Mouse (Mus musculus): ENCODE data around the gene Slc7a5. TPM values are rescaled to one million over a fixed set of nuclear protein-coding genes. Genes with fewer than 3 reads are reported as not detected.

The Slc7a5 gene
- polyA plus RNA-seq, 2 experiments from 2014 or later, result 1.8 to 3.3 TPM

DNA sequence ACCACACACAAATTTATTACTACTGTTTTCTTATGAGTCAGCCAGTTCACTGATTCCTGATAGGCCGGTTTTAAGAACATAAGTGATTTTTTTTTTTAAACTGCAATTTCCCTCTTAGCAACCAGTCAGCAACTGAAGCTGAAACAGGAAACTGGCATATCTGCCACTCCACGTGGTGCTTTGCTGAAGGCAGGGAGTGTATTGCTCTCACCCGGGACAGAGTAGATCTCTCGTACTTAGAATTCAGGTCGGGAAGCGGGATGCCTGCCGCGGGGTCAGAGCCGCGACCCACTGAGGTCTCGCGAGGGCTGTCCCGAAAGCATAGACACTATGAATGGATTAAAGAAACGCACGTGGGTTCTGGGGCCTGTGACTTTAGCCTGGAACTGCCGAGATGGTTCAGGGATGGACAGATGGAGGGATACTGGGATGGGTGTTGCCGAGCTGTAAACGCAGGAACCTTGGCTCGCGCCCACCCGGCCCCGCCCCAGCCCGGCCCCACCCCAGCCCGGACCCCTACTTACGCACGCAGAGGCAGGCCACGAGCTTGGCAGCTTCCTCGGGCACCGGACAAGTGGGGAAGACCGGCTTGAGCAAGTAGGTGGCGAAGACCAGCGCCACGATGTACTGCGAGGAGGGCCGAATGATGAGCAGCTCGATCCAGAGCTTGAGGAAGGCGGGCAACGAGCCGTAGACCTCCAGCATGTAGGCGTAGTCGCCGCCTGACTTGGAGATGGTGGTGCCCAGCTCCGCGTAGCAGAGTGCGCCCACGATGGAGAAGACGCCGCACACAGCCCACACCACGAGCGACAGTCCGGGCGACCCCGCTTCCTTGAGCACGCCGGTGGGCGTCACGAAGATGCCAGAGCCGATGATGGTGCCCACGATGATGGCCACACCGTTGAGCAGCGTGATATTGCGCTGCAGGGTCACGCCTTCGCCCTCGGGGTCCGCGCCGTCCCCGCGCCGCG lies 667 bp downstream of the Slc7a5 start:
- ATAC-seq, result peak; percentile 40

DNA sequence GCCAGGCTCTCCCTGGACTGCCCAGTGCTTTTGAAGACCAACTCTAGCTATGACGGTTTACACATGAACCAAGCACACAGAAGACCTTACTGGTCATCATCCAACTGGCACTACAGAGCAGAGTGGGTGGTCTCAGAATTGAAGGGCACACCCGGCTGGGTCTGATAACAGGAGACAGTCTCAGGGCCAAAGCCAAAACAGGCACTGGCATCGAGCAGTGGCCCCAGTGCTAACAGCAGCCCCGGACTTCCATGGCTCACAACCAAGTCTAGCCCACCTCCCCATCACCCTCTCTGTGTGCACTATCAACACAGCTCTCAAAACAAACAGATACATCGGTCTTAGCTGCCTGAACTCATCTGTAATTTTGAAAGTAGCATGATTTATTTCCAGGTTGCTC lies 1.6 kb downstream of the Slc7a5 start:
- ATAC-seq, result no peak

DNA sequence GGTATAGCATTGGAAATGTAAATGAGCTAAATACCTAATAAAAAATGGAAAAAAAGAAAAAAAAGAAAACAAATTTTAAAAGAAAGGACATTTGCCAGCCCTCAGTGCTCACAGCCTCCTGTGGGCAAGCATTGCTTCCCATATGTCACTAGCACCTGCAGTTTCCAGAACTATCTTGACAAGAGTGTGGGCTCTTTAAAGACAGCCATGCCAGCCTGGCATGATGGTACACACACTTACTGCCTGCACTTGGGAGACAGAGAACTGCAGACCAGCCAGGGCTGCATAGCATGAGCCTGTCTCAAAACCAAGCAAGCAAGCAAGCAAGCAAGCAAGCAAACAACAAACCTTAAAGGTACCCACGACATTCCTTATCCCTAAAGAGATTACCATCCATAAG lies 2.1 kb downstream of the Slc7a5 start:
- ATAC-seq, result no peak

DNA sequence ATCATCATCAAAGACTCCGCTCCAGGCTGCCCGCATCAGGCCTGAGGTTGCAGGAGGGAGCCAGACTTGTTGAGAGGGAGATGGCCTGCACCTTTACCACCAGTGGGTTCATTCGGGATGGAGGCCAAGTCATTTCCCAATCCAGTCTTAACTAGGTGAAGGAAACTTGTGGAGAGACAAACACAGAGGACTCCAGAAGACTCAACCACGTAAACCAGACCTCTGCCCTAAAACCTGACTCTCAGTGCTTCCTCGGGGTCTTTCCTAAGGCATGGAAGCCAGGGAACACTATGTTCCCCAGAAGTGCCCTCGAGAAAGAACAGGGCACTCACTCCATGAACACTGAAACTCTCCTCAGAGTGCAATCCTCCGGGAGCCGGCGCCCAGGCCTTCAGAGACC lies 2.5 kb downstream of the Slc7a5 start:
- ATAC-seq, result no peak

DNA sequence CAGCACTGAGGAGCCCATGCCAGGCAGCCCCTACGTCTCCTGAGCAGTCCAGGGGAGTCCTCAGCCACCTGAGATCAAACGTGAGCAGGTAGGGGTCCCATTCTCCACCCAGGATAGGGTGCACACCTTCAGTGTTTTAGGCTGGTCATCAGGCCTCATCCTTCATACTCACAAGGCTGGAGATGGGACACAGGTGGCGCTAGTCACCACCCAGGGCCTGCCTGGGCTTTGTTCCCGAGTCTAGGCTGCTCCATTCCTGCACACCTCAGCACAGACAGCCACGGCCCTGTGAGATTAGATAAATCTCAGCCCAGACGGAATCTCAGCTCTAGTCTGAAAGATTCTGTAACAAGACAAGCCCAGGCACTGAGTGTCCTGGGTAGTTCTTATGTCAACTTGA lies 3.5 kb downstream of the Slc7a5 start:
- ATAC-seq, result no peak

DNA sequence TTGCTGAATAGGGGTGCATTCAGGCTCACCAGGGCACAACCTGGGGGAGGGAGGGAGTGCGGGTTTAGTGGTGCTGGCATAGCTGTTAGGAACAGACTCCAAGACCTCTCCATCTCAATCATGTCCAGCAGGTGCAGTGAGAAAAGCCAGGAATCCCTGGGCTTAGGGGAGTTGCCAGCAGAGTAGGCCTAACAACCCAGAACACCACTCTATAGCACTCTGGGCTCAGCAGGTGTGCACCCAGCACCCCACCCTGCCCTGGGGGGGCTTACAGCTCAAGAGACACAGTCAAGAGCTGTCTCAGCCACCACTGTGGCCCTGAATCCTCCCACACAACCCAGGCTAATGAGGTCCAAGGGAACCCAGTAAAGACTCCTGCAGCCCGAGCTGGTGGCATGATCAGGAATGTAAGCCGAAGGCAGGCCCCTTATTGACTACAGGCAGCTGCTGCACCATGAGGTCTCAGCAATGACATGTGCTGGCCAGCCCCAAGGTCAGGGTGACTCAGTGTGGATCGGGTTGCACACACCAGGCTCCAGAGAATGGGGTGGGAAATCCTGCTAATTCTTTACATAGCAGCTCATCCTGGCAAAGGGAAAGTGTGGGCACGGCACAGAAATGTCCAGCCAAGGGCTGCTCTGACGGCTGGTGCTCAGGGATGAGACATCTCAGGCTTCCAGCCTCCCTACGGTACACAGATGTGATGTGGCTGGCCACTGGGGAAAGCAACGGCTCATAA lies 5.8 kb downstream of the Slc7a5 start:
- ATAC-seq, result no peak

DNA sequence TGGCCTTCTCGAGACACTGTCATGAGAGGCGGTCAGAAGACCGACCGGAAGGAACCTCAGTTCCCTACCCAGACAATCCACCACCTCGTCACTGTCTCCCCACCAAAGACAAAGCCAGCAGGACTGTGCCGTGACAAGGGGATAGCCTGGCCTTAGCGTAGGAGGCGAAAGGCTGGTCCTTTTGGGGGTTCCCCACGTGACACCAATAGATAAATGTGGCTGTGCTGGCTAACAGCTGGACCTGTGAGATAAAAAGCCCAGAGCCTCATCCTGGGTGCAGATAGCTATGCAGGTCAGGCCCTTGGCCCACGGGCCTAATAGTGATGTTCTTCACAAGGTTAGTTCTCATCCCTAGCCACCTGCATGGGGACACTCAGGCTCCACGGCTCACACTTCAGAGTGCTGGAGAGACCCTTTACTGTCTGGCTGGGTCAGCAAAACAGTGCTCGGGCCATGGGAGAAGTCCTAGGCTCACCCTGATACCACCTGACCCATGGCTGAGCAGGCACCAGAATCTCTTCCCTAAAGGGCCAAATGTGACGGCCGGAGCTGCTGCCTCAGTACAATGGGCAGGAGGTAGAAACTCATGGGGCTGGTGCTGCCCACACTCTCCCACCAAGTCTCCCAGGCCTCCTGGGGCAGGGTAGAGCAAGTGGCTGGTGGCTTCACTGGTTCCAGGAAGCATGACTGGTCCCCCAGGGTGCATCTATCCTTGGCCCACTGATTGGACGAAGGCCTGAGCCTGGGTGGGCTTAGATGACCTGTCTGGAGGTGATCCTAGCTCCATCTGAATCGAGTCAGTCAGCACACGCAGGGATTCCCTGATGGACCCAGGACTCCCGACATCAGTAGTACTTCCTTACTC lies 8.1 kb downstream of the Slc7a5 start:
- ATAC-seq, result no peak

DNA sequence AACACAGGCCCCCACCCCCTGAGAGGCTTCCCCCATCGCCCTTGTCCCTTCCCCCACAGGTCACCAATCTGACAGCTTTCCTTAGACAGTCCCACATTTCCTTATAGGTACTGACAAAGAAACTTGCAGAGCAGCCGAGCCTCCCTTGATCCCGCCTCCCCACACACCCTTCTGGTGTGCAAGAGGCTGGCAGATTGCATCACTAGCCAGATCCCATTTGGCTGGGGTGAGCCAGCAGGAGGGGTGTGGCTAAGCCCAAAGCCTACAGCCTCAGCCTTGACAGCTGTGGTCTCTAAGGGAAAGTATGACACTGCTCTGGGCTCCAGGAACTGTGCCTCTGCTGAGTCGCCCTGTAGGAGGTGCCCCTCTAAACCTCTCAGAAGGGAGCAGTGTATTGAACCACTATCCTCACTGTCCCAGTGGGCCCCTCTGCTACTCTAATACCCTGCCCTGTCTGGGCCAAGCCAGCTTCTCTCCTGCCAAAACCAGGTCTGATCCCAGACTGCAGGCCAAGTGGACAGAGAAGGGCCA lies 9.0 kb downstream of the Slc7a5 start:
- peak; percentile 34 for ATAC-seq

DNA sequence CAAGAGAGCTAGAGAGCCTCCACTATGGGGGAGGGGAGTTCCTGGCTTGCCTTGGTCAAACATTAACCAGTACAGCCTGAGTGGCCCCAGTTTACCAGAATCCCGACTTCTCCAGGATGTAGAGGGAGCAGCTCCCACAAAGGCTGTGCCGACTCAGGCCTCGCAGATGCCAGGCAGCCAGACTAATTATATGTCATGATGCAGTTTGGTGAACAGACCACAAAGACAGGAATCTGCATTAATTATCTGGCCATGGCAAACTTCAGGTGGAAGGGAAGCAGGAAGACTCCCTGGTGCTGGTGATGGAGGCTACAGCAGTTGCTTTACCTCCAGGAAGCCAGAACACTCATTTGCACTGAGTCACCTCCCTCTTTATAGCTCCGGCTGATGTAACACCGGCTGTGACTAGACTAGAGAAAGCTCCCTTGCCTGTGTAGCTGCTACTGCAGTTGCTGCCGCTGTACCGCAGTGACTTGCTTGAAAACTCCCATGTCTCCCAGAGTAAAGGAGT lies 9.6 kb downstream of the Slc7a5 start:
- ATAC-seq, result no peak

DNA sequence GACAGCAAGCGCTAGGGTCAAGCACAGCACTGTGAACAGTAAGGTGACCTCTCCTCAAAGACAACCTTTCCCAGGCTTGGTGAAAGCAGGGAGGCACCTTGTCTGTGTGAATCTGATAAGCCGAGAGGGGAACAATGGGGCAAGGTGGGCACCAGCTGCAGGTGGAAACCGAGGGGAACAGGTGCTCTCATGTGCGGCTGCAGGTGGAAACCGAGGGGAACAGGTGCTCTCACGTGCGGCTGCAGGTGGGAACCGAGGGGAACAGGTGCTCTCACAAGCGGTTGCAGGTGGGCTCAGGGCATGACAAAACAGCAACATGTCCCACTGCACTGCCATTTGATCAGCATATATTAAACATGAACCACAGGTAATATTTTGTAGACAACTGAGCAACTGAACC lies 10.3 kb downstream of the Slc7a5 start:
- no peak for ATAC-seq

DNA sequence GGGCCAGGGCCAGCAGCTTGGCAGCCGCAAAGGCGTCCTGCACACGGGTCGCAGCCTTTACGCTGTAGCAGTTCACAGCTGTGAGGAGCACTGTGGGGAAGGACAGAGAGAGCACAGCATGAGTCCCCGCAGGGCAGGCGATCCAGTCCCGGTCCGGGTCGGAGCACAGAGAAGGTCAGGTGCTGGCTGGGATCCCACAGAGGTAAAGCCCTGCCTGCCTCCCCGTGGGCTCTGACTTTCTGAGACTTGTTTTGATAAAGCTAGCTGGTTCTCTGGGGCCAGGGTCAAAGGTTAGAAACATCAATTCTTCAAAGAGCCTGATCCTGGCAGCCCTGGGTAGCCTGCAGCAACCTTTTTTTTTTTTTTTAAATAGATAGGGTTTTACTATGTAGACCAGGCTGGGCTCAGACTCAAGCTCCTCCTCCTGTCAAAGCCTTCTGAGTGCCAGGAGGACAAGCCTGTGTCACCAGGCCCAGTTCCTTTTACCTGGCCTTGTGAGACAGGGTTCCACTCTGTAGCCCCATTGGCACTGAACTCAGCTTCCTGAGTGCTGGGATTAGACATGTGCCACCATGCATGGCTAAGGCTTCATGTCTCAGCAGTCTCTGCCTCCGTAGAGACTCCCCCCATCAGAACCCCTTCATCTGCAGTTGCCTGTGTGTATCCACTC lies 10.9 kb downstream of the Slc7a5 start:
- no peak for ATAC-seq

DNA sequence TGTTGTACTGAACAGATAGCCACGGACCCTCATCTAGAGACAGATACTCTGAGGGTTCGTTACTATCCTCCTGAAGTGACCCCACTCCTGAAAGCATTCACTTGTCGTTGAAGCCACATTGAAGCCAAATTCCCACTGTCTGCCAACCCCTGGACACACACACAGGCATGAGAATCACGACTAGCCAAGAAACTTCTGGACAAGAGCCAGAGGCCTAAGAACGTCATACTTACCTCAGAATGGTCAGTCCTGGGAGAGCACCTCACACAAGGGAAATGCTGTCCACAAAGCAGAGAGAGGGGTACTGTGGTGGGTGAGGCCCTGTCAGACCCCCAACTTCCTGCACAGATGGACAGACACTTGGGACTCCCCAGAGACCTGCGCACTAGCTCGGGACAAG lies 11.6 kb downstream of the Slc7a5 start:
- ATAC-seq, result no peak

DNA sequence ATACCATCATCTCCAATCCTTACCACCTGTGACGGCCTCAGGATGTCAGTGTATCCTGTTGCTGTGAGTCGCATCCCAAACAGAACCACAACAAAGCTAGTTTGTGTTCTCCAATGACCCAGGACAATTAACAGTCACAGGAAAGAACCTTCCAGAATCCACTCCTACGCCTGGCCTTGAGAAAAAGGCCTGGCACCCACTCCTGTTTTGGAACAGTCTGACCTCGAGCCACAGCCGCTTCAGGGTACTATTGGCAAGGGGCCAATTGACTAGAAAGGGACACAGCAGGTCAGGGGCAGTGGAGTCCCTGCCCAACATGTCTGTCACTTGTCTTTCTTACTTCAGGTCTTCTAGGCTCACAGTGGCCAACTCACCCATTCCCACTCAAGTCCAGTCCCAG lies 14.6 kb downstream of the Slc7a5 start:
- ATAC-seq, result no peak

DNA sequence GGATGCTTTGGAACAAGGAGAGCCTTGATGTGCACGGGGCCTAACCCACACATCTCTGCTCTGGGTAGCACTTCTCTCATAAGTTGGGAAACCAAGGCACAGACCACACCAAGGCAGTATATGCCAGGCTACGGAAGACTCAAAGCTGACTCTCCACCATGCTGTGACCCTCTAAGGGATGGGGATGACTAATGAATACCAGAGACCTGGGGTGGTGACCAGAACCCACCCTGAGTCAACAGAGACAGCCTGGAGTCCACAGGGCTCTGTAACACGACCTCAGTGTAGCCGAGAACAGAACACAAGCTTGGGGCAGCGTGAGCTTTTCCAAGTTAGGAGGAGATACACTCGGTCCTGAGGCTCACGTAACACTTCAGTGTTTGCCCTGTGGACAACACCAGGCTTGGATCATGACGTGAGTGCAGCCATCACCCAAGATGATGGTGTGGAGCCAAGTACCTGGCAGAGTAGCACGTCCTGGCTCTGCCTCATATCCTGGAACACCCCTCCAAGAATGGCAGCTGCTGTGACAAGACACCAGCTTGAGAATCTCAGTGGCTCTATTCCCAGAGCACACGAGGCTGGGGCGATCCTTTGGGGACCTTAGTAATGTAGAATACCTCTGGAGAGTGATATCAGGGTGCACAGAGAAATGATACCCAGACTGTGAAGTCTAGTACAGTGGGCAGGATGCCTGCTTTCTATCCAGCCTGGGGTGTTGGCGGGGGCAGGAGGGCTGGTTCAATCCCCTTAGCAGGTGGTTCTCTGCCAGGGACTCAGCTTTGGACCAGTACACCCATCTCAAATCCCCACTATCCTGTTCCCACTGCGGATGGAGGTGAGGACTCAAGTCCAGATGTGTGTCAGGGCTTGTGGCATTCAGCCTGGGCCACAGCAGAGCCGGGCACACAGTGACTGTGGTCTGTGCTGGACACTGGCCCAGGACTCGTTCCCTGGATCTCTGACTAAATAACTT lies 17.4 kb downstream of the Slc7a5 start:
- ATAC-seq, result no peak

DNA sequence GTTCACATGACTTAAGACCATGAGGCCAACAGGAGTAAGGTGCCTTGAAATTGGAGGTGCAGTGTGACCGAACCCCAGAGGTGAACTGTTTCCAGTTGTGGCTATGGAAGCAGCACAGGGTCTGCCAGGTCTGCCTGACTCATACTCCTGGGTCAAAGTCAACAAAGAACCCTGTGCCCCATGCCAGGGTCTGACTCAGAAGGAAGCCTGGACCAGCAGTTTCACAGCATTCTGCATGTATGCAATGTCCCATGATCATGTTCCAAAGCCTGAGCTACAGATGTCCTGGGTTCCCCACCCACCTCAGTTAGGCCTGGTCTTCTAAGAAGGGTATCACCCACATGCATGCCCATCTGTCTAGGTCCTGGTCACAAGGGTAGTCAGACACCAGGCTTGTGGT lies 18.2 kb downstream of the Slc7a5 start:
- no peak for ATAC-seq

DNA sequence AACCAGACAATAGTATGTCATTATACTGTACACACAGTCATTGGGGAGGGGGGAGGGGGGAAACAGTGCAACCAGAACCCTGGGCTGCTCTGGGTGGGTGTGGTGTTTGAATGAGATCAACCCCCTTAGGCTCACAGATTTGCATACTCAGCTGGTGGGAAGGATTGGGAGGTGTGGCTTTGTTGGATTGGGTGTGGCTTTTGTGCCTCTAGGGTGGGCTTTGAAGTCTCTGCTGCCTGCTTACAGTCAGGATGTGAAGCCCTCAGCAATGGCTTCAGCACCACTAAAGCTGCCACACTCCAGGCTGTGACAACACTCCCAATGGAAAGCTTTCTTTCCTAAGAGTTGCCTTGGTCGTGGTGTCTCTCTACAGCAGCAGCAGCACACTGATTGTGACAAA lies 19.9 kb downstream of the Slc7a5 start:
- ATAC-seq, result no peak

DNA sequence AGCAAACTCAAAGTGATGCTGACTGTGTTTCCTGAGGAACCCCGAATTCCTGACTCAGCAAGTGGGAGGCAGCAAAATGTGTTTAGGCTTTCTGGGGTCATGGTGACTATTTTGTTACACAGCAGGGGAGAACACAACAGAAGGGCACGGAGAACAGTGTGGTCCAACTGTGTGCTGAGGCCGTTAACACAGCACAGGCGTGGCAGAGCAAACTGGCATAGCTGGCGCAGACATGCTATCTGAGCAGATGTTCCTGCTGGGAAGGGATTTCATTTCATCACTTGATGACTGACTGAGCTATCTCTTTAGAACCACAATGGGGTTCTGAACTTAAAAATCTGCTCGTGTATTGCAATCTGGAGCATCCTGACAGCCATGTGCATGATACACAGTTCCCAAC lies 22.1 kb downstream of the Slc7a5 start:
- ATAC-seq, result no peak

DNA sequence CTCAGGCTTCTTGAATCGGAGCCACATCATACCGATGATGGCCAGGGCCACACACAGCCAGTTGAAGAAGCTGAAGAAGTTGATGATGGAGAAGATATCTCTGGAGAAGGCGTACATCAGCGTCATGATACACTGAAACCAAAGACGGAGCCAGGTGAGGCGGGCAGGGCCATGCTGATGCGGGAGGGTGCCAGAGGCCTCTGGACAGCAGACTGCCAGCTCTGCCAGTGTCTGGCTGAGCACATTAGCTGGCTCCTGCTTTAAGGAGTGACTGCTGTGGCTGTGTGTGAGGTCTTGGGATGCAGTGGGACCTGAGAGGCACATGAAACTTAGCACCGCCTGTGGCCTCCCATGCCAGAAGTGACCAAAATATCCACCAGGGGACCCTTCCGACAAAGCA lies 22.5 kb downstream of the Slc7a5 start:
- no peak for ATAC-seq

DNA sequence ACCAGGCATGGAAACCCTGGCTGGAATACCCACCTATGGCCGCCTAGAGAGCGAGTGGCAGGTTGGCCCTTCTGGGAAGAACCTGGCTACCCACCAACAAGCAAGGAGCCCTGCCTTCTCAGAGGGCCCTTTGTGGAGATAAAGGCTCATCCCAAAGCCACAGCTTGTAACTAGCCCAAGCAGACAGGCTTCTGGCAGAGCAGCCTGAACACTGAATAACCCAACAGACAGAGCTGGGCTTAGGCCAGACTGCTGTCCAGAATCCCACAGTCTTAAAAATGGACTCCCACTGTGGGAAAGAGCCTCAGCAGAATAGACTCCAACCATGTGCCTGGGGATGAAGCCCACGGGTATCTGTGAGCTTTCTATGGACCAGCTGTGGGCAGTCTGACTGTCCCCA lies 23.3 kb downstream of the Slc7a5 start:
- ATAC-seq, result no peak

DNA sequence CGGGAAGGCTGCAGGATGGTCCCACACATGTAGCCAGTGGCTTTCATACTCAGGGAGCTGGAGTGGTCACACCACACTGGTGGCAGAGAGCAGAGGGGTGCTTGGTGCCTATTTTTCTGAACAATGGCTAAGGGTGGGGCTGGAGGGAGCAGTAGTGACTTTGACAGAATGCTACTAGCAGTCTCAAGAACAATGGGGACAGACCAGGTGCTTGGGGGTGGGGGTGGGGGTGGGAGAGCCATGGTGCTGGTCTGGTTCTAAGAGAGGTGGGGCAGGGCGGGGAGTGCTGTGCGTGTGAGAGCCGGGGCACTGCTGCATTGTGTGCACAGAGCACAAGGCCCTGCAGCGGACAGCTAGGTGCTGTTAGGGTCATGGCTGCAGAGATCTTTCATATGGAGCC lies 25.6 kb downstream of the Slc7a5 start:
- no peak for ATAC-seq

DNA sequence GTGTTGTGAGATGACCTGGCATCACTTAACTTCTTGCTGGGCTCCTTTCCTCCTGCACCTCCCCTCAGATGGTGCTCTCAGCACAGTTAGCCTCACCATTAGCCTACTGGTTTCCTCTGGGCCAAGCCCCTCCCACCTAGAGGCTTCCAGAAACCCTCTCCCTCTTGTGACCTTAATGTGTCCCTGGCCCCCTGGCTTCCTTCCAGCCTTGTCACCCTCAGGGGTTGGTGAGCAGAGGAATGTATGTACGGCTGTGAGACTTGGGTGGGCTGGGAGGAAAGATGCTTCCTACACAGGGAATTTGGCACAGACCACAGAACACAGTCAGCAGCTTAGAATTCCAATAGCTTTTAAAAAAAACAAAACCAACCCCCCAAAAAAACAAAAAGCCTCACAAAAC lies 26.7 kb downstream of the Slc7a5 start:
- ATAC-seq, result no peak
